8 mouse cellular contexts compared by ENCODE assay signal in the genomic region with DNA sequence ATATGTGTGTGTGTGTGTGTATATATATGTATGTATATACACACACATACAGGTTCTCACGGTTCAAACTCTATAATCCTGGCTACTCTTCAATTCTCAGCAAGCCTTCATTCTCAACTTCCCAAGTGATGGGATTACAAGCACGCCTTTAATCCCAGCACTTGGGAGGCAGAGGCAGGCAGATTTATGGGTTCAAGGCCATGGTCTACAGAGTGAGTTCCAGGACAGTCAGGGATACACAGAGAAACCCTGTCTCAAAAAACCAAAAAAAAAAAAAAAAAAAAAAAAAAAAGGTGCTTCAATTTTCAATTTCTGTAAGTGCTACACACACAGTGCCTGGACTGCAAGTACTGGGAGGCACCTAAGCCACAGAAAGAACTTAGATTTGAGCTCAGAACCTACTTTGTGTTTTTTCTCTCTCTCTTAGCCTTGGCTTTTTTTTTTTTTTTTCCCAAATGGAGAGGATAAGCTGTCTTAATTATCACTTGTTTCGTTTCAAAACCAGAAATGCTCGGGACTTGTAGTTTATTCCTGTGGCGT. TPM values are rescaled to one million over a fixed set of nuclear protein-coding genes. Genes with fewer than 3 reads are reported as not detected.
DNase-seq lines count a peak whose midpoint lies in the region; ATAC-seq lines count a peak whose summit lies in the region.

No protein-coding gene starts in this region.

- H3K27me3 ChIP-seq in forebrain, embryonic 12.5 days, result no peaks in the 10 kb centered on the region
- no peaks in the 10 kb centered on the region for H3K27me3 ChIP-seq in liver, embryonic 12.5 days (replicated peaks)

- no peak overlapping the region for H3K27ac ChIP-seq in forebrain, embryonic 12.5 days
- H3K27ac ChIP-seq in liver, embryonic 12.5 days, result peak overlapping the region; percentile 80

- H3K4me1 ChIP-seq in forebrain, embryonic 12.5 days, result peaks cover 11% of the 10 kb centered on the region
- H3K4me1 ChIP-seq in liver, embryonic 12.5 days, result peaks cover 28% of the 10 kb centered on the region

- H3K36me3 ChIP-seq in forebrain, embryonic 12.5 days (replicated peaks), result no peaks in the 10 kb centered on the region
- H3K36me3 ChIP-seq in liver, embryonic 12.5 days, result no peaks in the 10 kb centered on the region

- H3K4me3 ChIP-seq in forebrain, embryonic 12.5 days (replicated peaks), result peak overlapping the region; percentile 76
- H3K4me3 ChIP-seq in liver, embryonic 12.5 days, result peak overlapping the region; percentile 87

- peak overlapping the region; percentile 91 for H3K4me2 ChIP-seq in forebrain, embryonic 12.5 days
- peak overlapping the region; percentile 97 for H3K4me2 ChIP-seq in liver, embryonic 12.5 days

- peak; percentile 63 for DNase-seq in cerebellum, adult 9-10 months
- DNase-seq in cerebellum, adult 8-10 months, result no peak
- DNase-seq in 3T3-L1 (ENCODE audit: low read depth, low spot score), result peak; percentile 22
- no peak for DNase-seq in layer of hippocampus, adult 9-11 months
- no peak for DNase-seq in kidney, adult 18-20 months

- 55% methylated on average over 5 of the region's 5 CpGs for WGBS in forebrain, embryonic 12.5 days
- 45% methylated on average over 5 of the region's 5 CpGs for WGBS in liver, embryonic 12.5 days (ENCODE audit: insufficient replicate concordance)

- no peak overlapping the region for H3K9ac ChIP-seq in forebrain, embryonic 12.5 days
- H3K9ac ChIP-seq in liver, embryonic 12.5 days, result peak overlapping the region; percentile 81

- H3K9me3 ChIP-seq in forebrain, embryonic 12.5 days, result no peaks in the 10 kb centered on the region
- H3K9me3 ChIP-seq in liver, embryonic 12.5 days (replicated peaks), result no peaks in the 10 kb centered on the region

- ATAC-seq in forebrain, embryonic 12.5 days (ENCODE audit: low FRiP score), result no peak
- no peak for ATAC-seq in liver, embryonic 12.5 days
- ATAC-seq in granulocyte monocyte progenitor cell, adult 5-6 weeks (replicated peaks; ENCODE audit: poor library complexity, severe bottlenecking), result no peak

RNA-seq across cellular contexts. Expression of a gene that starts 7.6 kb away (rescaled TPM):
- polyA plus RNA-seq in forebrain, embryonic 12.5 days (2016; fragmentation: Nextera tagmentation; extraction: Ambion mirVana), result 3.7 and 4.6 TPM in 2 replicates
- 2.6 and 3.4 TPM in 2 replicates for polyA plus RNA-seq in liver, embryonic 12.5 days (2016; fragmentation: Nextera tagmentation; extraction: Ambion mirVana)
- total RNA-seq in granulocyte monocyte progenitor cell, adult 5-6 weeks (2014; fragmentation: Nextera tagmentation), result 7.3 and 11.4 TPM in 2 replicates
- 2.6 and 4.7 TPM in 2 replicates for total RNA-seq in granulocyte monocyte progenitor cell, adult 5-6 weeks (2017)

RNA-seq across cellular contexts. Expression of a gene that starts 9.2 kb away (rescaled TPM):
- polyA plus RNA-seq in forebrain, embryonic 12.5 days (2016; fragmentation: Nextera tagmentation; extraction: Ambion mirVana), result 10.0 TPM in 2 replicates
- polyA plus RNA-seq in liver, embryonic 12.5 days (2016; fragmentation: Nextera tagmentation; extraction: Ambion mirVana), result 7.0 and 8.0 TPM in 2 replicates
- 14.7 and 18.9 TPM in 2 replicates for total RNA-seq in granulocyte monocyte progenitor cell, adult 5-6 weeks (2014; fragmentation: Nextera tagmentation)
- total RNA-seq in granulocyte monocyte progenitor cell, adult 5-6 weeks (2017), result 21.7 TPM in 2 replicates

RNA-seq across cellular contexts. Expression of a gene that starts 29.0 kb away (rescaled TPM):
- polyA plus RNA-seq in forebrain, embryonic 12.5 days (2016; fragmentation: Nextera tagmentation; extraction: Ambion mirVana), result 0.50 and 0.59 TPM in 2 replicates
- 0.06 and 0.13 TPM in 2 replicates for polyA plus RNA-seq in liver, embryonic 12.5 days (2016; fragmentation: Nextera tagmentation; extraction: Ambion mirVana)
- not detected in 2 replicates for total RNA-seq in granulocyte monocyte progenitor cell, adult 5-6 weeks (2014; fragmentation: Nextera tagmentation)
- not detected in 2 replicates for total RNA-seq in granulocyte monocyte progenitor cell, adult 5-6 weeks (2017)

RNA-seq across cellular contexts. Expression of a gene that starts 33.1 kb away (rescaled TPM):
- 4.5 and 5.4 TPM in 2 replicates for polyA plus RNA-seq in forebrain, embryonic 12.5 days (2016; fragmentation: Nextera tagmentation; extraction: Ambion mirVana)
- 19.2 and 19.4 TPM in 2 replicates for polyA plus RNA-seq in liver, embryonic 12.5 days (2016; fragmentation: Nextera tagmentation; extraction: Ambion mirVana)
- 71.6 and 82.1 TPM in 2 replicates for total RNA-seq in granulocyte monocyte progenitor cell, adult 5-6 weeks (2014; fragmentation: Nextera tagmentation)
- total RNA-seq in granulocyte monocyte progenitor cell, adult 5-6 weeks (2017), result 46.0 and 67.5 TPM in 2 replicates

RNA-seq across cellular contexts. Expression of a gene that starts 48.3 kb away (rescaled TPM):
- polyA plus RNA-seq in forebrain, embryonic 12.5 days (2016; fragmentation: Nextera tagmentation; extraction: Ambion mirVana), result not detected in 2 replicates
- 8.6 and 14.1 TPM in 2 replicates for polyA plus RNA-seq in liver, embryonic 12.5 days (2016; fragmentation: Nextera tagmentation; extraction: Ambion mirVana)
- not detected in 2 replicates for total RNA-seq in granulocyte monocyte progenitor cell, adult 5-6 weeks (2014; fragmentation: Nextera tagmentation)
- not detected in 2 replicates for total RNA-seq in granulocyte monocyte progenitor cell, adult 5-6 weeks (2017)

Comparison
In these comparisons a context has a peak if more than half of its experiments do, and no peak if none do; other contexts are left out.
1. DNase-seq: peak in cerebellum, adult 9-10 months (single experiment) and 3T3-L1 (single experiment); none in cerebellum, adult 8-10 months (single experiment), layer of hippocampus, adult 9-11 months (single experiment) and kidney, adult 18-20 months (single experiment).